Mouse (Mus musculus): ENCODE measurements at regions not wholly inside any gene's neighbourhood (a gene's known extent, or its start where the extent isn't known, plus 50 kb on each side); places are given as distances from the start of the nearest gene placed in this dataset.
A peak's percentile ranks its signal among the peaks of the same experiment; 100 is the strongest.

DNA sequence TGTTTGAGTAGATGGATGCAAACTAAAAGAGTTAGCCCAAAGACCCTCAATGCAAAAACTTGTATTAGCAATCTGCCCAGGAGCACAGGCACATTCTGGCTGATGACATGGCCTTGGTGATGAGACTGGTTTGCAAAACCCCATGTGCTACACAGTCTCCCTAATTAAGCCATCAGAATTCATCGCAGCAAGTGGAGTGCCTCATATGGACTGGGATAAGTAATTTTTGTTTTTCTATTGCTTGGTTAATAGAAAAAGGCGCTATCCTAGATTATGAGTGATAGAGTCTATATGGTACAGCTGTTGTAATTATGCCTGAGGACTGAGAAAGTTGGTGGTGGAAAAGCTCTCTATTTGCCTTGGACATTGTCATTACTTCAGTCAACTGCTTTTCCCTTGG is 155.2 kb upstream of the Robo1 start:
- DNase-seq (ENCODE audit: low read depth), result no peak

DNA sequence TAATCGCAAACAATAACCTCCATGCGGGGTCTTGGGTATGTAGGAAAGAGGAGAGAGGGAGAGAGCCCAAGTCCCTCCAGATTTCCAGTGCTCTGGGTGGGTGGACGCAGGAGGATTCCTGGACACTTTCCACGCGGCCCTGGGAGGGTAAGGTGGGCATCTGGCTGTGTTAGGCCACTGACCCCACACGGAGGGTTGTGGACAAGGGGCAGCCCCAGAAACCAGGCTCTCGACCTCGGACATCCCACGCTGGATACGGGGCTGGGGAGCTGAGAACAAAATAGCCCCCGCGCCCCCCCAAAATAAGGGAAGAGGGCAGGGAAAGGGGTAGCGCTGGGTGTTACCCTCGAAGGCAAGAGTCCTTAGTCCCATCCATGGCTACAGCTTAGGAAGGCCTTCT is 150.2 kb upstream of the Robo1 start:
- DNase-seq (ENCODE audit: low read depth), result no peak

DNA sequence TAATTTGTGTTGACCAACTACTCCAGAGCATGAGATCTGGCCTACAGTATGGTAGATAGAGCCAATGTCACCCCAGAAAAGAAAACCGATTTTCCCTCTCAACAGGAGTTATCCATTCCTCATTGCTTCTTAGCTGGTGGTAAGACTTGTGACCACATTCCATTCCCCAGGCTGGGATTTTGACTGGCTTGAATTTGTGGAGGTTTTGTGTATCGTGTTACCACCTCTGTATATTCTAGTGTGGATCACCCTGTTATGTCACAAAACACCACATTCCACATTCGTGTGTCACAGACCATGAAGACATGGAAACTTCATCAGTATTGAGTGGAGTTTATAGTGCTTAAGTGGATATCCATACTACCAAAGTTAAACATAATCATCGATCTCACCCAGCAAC is 148.7 kb upstream of the Robo1 start:
- DNase-seq (ENCODE audit: low read depth), result no peak

DNA sequence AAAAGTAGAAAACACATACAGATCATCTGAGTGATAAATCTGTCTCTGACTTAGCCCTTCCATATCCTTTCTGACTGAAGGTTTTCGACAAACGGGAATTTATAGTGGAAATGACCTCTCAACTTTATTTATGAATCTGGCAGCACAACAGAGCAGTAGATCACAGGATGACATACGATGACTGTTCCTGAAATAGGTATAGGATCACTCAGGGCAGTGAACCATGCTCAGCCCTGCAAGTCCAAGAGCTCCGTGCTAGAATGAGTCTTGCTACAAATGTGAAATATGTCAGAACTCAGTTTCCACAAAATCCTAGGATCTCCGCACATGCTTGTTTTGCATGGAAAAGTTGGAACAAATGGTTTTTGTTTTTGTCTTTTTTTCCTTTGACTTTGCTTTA is 132.4 kb upstream of the Robo1 start:
- DNase-seq (ENCODE audit: low read depth), result no peak

DNA sequence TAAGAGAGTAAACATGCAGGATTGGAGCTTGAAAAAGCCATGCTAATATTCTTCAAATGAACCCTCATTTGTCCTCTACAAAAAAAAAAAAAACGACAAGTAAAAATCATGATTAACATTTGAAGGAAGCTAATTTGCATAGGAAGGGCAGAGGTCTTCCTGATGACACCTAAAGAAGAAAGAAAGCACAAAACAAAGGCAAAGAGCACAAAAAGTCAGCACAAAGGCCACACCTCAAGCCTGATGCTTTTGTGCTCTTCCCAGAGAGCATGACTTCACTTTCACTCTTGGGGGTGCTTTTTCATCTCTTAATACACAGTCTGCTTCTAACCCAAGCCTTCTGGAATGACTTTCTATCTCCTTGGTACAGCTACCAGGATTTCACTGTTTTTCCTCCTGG is 113.8 kb upstream of the Robo1 start:
- DNase-seq (ENCODE audit: low read depth), result no peak

DNA sequence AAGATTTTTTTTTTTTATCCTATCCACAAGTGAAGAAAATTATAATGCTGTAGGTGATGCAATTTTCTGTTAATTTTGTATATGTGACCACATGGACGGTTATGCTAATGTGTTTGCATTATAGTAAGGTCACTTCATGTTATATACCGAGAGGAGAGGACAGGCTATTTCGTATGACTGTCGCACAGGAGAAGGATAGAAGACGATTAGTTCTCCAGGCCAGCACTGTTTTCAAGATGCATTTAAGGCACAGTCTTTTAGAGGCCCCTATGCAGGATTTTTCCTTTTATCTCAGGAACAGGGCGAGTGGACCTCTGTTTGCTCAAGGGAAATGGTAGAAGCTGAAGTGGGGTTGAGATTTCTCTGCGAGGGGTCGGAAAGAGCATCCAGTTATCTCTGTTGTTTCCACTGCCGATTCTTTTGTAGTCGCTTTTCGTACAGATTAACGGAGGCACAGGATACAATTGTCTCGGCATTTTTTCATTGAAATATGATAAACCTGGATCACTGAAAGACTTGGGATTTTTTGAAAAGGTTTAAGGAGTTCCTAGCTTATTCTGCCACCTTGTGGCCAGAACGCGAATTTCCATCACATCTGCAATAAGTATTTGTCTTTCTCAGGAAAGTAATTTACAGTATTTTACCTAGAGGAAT is 92.6 kb upstream of the Robo1 start:
- peak; percentile 7 for DNase-seq (ENCODE audit: low read depth)

DNA sequence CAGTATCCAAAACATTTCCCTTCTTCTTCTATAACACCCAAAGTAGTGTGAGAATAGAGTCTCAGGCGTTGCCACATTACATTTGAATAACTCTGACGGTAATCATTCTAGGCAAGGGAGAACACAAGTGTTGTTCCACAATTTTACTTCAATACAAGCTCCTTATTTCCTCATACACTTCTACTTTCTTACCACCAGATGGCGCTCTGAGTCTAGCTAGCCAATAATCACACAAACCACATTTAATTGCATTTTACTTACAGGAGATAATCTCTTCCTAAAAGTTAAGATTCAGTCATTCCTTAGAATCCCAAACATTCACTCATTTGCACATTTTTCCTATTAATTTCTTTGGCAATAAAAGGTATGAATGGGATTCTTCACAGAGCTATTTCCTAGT is 90.1 kb upstream of the Robo1 start:
- DNase-seq (ENCODE audit: low read depth), result peak; percentile 14

DNA sequence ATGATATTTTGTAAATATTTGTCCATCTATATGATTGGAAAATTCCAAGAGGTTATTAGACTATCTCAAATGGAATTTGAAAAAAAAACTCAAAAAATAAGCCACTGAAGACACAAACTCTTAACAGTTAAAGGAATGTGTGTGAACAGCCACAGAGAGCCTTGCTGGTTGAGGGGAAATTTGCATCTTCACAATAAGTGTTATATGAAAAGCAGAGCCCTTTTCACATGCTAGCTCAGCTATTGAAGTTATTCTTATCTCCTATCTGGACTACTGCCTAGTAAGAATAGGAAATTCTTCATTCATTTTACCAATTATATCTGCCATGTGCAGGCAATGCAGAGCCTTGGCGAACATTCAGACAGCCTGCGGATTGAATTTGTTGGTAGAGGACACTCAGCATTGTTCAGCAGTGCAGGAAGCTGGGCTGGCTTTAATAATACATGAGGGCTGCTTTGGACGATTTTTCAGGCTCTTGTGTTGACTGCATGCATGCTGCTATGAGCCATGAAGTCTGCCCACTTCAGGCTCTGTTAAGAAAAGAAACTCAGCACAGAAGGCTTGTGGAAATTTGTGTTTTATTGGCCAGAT is 86.1 kb upstream of the Robo1 start:
- no peak for DNase-seq (ENCODE audit: low read depth)

DNA sequence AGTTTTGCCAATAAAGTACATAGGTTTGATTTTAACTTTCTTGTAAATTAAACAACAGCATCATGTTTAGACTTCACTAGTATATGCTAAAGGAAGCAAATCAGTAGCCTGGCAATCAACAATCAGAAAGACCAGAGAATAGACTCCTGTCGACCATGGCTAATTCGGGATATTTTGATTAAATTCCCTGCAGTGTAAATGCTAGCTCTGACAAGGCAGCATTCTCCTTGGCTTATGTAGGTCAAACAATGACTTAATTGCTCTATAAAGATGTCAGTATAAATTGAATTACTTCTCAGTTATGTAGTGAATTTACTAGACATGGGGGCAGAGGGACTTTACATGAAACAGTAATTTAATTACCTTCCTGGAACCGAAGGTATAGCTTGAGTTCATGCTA is 84.2 kb upstream of the Robo1 start:
- no peak for DNase-seq (ENCODE audit: low read depth)

DNA sequence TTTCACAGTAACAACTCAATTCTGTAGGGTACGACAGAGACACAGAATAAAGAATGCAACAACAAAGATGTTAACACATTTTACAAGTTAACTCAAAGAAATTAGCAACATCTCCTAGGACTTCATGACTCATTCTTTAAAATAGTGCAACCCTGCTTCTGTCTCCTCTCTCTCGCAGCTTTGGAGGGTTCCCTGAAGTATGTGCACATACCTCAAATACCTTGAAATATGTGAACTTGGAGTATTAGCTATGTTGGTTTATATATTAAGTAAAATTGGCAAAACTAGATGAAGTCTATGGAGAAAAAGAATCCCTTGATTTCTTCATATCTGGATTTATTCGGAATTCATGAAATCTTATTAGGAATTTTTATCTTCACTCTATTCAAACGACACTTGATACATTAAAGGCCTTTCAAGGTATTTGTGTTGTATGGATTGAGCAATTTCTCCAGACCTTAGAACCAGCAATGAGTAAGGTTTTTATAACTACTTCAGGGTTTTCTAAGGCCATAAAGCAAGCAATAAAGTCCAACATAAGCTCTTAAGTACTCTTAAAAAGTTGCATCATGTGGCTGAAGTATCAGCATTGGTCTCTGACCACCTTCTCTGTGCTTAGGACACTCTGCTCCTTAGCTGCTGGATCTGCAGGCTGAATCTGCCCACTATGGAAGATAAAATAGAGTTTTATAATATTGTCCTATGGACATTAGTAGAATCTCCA is 82.8 kb upstream of the Robo1 start:
- DNase-seq (ENCODE audit: low read depth), result no peak

DNA sequence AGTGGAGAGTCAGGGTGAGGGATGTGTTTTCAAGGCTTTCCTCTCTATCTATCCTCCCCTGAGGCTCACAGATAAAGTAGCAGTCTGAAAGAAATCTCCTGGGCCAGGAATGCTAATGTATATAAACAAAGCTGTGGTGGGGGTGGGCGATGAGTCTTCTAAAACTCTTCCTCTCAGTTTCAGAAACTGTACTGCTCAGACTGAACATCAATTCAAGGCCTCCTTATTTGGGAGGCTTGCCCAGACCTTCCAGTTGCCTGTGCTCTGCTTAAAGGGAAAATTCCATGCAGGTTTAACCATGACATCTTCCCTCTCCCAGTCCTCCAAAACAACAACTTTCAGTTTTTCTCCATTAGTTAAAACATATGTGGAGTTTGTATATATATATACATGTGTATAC is 73.7 kb upstream of the Robo1 start:
- DNase-seq (ENCODE audit: low read depth), result no peak

DNA sequence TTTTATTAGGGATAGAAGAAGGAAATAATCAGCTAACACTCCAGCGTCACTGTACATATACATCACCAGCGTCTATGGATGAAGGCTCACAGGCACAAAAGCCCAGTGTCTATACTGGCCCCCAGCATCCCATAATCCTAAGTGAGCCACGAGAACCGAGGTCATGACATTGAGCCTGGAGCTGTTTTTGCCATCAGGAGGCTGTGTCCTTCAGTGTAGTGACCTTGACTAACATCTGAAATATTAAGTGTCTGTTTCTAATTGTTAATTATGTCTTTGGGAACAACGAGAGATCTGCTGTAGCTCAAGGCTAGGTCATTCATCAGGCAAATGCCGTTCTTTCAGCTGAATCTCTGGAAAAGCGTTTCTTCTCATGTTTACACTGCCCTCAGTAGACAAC is 68.5 kb upstream of the Robo1 start:
- DNase-seq (ENCODE audit: low read depth), result no peak

DNA sequence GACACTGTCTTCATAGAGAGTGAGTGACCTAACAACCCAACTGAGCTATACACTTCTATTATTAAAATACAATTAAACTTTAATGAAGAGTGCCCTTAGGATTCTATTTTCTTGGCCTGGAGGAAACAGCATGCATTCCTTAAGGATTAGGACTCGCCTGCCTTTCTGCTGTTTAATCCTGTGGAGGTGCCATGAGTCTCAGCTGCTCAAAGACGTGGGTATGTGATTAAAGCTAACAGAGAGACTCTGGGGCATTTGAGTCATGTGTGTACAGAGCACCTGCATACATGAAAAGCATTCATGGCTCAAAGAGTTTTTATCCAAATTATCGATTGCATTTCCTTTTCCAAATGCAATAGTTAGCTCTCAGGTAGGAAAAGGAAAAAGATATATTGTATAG is 51.7 kb upstream of the Robo1 start:
- no peak for DNase-seq (ENCODE audit: low read depth)
